Mouse (Mus musculus): ENCODE measurements at regions not wholly inside any gene's neighbourhood (a gene's known extent, or its start where the extent isn't known, plus 50 kb on each side); places are given as distances from the start of the nearest gene placed in this dataset.

DNA sequence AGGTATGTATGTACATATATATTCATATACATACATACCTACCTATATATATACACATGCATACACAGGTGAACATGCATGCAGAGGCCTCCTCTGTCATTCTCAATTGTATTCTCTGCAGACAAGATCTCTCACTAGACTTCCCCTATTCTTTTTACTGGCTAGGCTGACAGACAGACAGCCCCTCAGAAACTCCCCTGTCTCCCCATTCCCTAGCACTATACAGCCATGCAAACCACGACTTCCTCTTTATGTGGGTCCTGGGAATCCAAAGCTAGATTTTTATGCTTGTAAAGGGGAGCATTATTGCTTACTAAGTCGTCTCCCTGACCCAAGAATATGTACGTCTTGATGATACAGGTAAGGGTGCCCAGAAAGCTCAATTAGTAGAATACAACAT lies 86.9 kb downstream of the Fam124b start:
- Histone ChIP-seq H3K9me3 (no peaks in the 10 kb centered on the region), H3K36me3 (replicated peaks) (no peaks in the 10 kb centered on the region), H3K27ac (no peak overlapping the region), H3K27me3 (ENCODE audit: poor library complexity, severe bottlenecking) (no peaks in the 10 kb centered on the region), H3K4me3 (no peak overlapping the region), H3K4me1 (no peaks in the 10 kb centered on the region)
- no peak for DNase-seq (ENCODE audit: extremely low spot score, low spot score)
- 79% methylated on average over 3 of the region's 3 CpGs for WGBS

DNA sequence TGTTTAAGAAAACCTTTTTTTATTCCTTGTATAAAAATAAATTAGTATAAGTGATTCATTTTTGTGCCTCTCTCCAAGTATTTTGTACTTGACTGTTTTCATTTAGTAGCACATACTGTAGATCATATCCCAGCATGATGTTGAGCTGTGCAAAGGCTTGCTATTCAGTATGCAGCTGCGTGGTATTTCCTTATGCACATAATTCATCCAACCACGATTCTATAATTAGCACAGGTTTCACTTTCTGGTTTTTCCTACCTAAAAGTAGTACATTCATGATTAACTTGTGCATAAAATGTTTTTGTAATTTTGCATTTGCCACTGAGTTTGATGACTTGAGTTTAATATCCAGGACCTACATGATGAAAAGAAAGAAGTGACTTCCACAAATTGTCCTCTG lies 94.3 kb downstream of the Fam124b start:
- whole genome bisulfite sequencing: 89% methylated on average over 2 of the region's 2 CpGs

DNA sequence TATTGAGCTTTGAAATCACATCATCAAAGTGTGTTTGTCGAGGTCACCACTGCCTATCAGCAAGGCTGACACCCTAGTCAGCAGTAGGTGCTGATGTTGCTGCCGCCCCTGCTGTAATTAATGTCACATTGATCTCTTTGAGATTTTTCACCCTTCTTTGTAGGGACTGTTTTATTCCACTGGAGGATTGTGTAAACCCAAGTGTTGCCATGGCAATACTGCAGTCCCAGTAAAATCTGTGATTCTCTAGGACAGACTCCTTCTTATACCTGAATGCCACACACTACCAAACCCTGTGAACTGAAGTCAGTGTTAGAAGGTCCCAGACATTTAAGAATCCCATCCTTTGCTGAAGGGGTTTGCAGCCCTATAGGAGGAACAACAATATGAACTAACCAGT lies 102.4 kb downstream of the Fam124b start:
- WGBS: 76% methylated on average over 2 of the region's 2 CpGs
- no peak for DNase-seq (ENCODE audit: extremely low spot score, low spot score)
- Histone ChIP-seq H3K27ac (no peak overlapping the region), H3K9me3 (no peaks in the 10 kb centered on the region), H3K4me1 (no peaks in the 10 kb centered on the region), H3K27me3 (ENCODE audit: poor library complexity, severe bottlenecking) (no peaks in the 10 kb centered on the region), H3K4me3 (no peak overlapping the region), H3K36me3 (replicated peaks) (no peaks in the 10 kb centered on the region)

More for the DNA sequence above, 94.3 kb downstream of the Fam124b start:
- no peak overlapping the region for H3K4me3 ChIP-seq
- no peaks in the 10 kb centered on the region for H3K4me1 ChIP-seq
- no peaks in the 10 kb centered on the region for H3K36me3 ChIP-seq (replicated peaks)
- no peak for DNase-seq (ENCODE audit: extremely low spot score, low spot score)
- no peaks in the 10 kb centered on the region for H3K27me3 ChIP-seq (ENCODE audit: poor library complexity, severe bottlenecking)
- no peaks in the 10 kb centered on the region for H3K9me3 ChIP-seq
- H3K27ac ChIP-seq: no peak overlapping the region

DNA sequence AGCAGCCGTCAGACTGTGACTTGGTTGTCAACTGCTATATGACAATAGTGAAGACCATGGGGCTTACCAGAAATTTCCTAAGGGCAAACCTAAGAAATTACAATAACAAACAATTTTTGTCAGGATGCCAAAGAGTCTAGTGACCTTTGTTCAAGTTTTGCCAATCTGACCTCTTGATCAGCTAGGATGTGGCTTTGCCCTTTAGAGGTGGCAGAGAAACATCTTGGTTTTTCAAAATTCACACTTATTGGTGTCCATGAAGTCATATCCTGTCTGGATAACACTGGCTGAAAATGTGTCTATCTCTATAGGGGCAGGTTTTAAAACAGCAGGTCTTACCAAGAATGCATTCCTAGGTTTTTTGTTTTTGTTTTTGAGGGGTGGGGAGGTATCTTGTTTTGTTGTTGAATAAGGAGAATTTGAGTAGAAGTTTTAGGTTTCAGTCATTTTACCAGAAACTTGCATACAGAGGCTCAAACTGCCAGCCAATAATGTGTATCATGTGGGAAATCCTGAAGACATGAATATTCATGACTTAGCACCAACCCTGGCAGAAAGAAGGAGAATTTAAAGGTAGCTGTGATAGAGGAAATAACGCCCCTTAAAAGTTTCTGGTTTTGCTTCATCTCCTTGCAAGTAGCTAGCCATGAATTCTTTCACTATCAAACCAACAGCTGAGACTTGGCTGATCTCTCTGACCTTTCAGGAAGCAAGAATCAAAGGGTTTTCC lies 110.4 kb downstream of the Fam124b start:
- 84% methylated on average over 2 of the region's 2 CpGs for WGBS
- H3K27ac ChIP-seq: no peak overlapping the region

DNA sequence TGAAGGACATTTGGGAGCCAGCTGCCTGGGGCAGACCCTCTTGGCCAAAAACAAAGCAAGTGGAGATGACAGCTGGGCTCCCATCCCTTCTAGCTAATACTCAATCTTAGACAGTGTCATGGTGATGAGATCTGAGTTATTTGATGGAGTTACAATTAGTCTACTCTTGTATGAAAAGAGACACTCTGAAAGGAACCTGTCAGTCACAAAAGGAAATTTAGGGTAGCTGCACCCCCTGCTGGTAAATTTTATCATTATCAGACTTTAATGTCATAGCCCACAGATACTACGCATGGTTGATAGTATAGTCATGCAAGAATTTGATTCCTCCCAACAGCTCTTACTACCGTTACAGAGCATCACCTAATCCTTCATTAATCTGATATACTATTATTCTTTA lies 112.0 kb downstream of the Fam124b start:
- WGBS: 81% methylated on average over 2 of the region's 2 CpGs
- no peak for DNase-seq (ENCODE audit: extremely low spot score, low spot score)

More for the DNA sequence above, 110.4 kb downstream of the Fam124b start:
- no peak for DNase-seq (ENCODE audit: extremely low spot score, low spot score)
- H3K36me3 ChIP-seq (replicated peaks): no peaks in the 10 kb centered on the region
- H3K9me3 ChIP-seq: no peaks in the 10 kb centered on the region
- no peaks in the 10 kb centered on the region for H3K4me1 ChIP-seq
- H3K27me3 ChIP-seq (ENCODE audit: poor library complexity, severe bottlenecking): no peaks in the 10 kb centered on the region
- no peak overlapping the region for H3K4me3 ChIP-seq

DNA sequence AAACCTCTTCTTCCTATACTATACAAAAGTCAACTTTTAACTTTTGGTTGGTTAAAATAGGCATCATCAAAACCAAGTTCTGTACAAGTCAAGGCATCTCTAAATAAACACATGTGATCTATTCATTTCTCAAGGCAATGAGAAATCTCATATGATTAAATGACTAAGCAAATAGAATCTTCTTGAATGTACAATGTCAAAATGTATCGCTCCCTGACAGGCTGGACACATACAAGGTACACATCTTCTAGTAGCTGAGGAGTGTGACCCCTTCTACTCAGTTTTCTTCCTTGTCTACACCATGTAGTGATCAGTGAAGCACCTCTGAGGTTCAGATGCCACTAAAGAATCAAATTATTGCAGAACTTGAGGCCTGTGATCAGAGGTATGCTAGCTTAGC lies 120.0 kb downstream of the Fam124b start:
- no peak overlapping the region for H3K27ac ChIP-seq
- no peaks in the 10 kb centered on the region for H3K27me3 ChIP-seq (ENCODE audit: poor library complexity, severe bottlenecking)
- H3K9me3 ChIP-seq: no peaks in the 10 kb centered on the region
- H3K4me3 ChIP-seq: no peak overlapping the region
- H3K36me3 ChIP-seq (replicated peaks): no peaks in the 10 kb centered on the region
- H3K4me1 ChIP-seq: no peaks in the 10 kb centered on the region
- 94% methylated on average over 1 of the region's 1 CpGs for WGBS
- no peak for DNase-seq (ENCODE audit: extremely low spot score, low spot score)

More for the DNA sequence above, 112.0 kb downstream of the Fam124b start:
- H3K4me1 ChIP-seq: no peaks in the 10 kb centered on the region
- no peaks in the 10 kb centered on the region for H3K27me3 ChIP-seq (ENCODE audit: poor library complexity, severe bottlenecking)
- no peak overlapping the region for H3K4me3 ChIP-seq
- no peak overlapping the region for H3K27ac ChIP-seq
- H3K9me3 ChIP-seq: no peaks in the 10 kb centered on the region
- H3K36me3 ChIP-seq (replicated peaks): no peaks in the 10 kb centered on the region

DNA sequence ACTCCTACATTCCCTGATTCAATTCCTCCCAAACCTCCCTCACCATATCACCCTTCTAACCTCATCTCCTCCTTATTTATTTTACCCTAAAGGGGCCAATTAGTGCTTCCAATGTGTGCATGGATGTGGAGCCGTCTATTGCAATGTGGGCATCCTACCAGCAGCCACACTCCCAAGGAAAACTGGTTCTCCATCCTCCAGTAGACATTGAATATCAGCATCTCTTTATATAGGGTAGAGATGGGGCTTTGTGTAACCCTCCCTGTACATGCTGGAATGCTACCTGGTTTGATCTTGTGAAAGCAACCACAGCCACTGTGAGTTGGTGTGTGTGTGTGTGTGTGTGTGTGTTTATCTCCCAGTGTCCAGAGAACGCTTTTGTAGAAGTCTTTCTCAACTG lies 126.5 kb downstream of the Fam124b start:
- 82% methylated on average over 2 of the region's 2 CpGs for WGBS
- Histone ChIP-seq H3K27ac (no peak overlapping the region), H3K9me3 (no peaks in the 10 kb centered on the region), H3K27me3 (ENCODE audit: poor library complexity, severe bottlenecking) (no peaks in the 10 kb centered on the region), H3K4me3 (no peak overlapping the region), H3K36me3 (replicated peaks) (no peaks in the 10 kb centered on the region), H3K4me1 (no peaks in the 10 kb centered on the region)
- no peak for DNase-seq (ENCODE audit: extremely low spot score, low spot score)

DNA sequence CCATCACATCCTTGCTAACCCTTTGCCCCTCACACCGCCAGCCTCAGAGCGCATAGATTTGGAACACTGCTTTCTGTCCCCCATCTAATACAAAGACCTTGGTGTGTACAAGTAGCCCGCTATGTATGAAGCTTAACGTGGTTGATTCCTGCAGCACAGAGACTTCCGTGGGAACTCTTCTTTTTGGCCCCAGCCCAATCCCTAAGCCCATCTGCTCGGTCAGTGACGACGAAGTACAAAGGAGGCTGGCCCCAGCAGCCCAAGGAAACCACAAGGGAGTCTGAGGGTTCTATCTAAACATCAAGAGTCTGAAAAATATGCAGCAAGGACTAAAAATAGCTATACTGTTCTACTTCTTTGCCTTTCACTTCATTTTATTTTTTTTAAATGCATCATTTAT lies 126.9 kb downstream of the Fam124b start:
- Histone ChIP-seq H3K9me3 (no peaks in the 10 kb centered on the region), H3K4me1 (no peaks in the 10 kb centered on the region), H3K27ac (no peak overlapping the region), H3K27me3 (ENCODE audit: poor library complexity, severe bottlenecking) (no peaks in the 10 kb centered on the region), H3K4me3 (no peak overlapping the region), H3K36me3 (replicated peaks) (no peaks in the 10 kb centered on the region)
- DNase-seq (ENCODE audit: extremely low spot score, low spot score): no peak
- 88% methylated on average over 8 of the region's 8 CpGs for WGBS

DNA sequence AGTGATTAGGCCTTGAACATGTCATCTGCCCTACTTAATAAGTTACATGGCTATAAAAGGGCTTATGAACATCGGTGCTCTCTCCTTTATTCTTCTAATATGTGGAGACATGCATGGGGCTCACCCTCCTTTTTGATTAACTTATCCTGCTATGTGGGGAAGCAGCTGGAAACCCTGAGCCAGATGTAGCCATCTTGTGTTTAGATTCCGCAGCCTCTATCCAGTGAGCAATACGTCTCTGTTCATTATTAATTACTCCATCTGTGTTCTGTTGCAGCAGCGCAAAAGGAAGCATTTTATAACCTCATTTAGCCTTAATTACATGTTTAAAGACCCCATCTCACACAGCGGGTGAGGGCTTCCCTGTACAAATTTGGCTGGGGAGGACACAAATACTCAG lies 129.6 kb downstream of the Fam124b start:
- 90% methylated on average over 5 of the region's 5 CpGs for WGBS
- Histone ChIP-seq H3K9me3 (no peaks in the 10 kb centered on the region), H3K36me3 (replicated peaks) (no peaks in the 10 kb centered on the region), H3K27me3 (ENCODE audit: poor library complexity, severe bottlenecking) (no peaks in the 10 kb centered on the region), H3K4me1 (no peaks in the 10 kb centered on the region), H3K4me3 (no peak overlapping the region), H3K27ac (no peak overlapping the region)
- no peak for DNase-seq (ENCODE audit: extremely low spot score, low spot score)

DNA sequence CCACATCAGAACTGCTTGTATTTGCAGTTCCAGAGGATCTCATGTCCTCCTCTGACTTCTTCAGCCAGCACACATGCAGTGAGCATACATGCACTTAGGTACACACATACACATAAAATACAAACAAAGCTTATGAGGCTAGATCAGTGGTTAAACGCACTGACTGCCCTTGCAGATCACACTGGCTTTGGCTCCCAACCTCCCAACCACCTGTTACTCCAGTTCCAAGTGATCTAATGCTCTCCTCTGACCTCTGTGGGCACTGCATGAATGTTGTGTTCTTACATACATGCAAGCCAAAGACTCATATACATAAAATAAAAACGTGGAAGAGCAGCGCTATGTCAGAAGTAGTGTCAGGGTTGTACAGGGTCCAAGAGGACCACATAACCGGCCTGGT lies 141.9 kb downstream of the Fam124b start:
- Histone ChIP-seq H3K27ac (no peak overlapping the region), H3K36me3 (replicated peaks) (no peaks in the 10 kb centered on the region), H3K4me3 (no peak overlapping the region), H3K4me1 (no peaks in the 10 kb centered on the region), H3K27me3 (ENCODE audit: poor library complexity, severe bottlenecking) (no peaks in the 10 kb centered on the region), H3K9me3 (no peaks in the 10 kb centered on the region)
- 88% methylated on average over 4 of the region's 4 CpGs for WGBS
- no peak for DNase-seq (ENCODE audit: extremely low spot score, low spot score)

DNA sequence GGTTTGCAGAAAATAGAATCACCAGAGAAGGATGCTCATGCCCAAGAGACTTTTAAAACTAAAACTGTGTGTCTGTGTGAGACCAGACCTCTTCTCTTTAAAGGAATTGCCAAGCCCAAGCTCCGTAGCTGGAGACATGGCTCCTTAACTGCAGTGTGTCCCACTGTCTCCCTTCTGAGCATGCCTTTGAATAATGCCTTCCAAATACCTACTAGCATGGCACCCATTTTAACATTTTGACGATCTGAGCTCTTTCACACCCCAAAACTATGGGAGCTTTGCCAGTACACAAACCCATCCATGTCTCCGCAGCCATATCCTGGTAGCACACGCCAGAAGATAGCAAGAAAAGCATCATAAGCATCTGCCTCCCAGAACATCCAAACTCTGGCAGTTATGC lies 143.9 kb downstream of the Fam124b start:
- Histone ChIP-seq H3K9me3 (no peaks in the 10 kb centered on the region), H3K27me3 (ENCODE audit: poor library complexity, severe bottlenecking) (no peaks in the 10 kb centered on the region), H3K36me3 (replicated peaks) (no peaks in the 10 kb centered on the region), H3K4me3 (no peak overlapping the region), H3K4me1 (no peaks in the 10 kb centered on the region), H3K27ac (no peak overlapping the region)
- WGBS: 91% methylated on average over 4 of the region's 4 CpGs
- DNase-seq (ENCODE audit: extremely low spot score, low spot score): no peak

DNA sequence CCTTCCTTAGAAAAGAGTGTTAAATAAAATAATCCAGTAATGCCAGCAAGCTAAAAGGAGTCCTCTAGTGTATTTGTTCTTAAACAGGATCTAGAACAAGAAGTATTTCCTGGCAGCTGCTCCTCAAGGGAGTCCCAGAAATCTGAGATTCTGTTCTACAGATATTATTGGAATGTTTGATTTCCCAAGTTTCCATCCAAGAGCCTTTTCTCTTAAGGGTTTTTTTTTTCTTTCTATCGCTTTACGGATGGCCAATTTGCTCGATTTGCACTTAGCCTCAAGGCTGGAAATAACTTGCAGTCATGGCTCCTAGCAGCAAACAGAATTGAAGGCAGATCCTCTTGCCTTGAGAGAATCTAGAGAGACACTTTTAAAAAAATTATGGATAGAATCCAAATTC lies 144.3 kb downstream of the Fam124b start:
- DNase-seq (ENCODE audit: extremely low spot score, low spot score): no peak
- Histone ChIP-seq H3K4me3 (no peak overlapping the region), H3K9me3 (no peaks in the 10 kb centered on the region), H3K27me3 (ENCODE audit: poor library complexity, severe bottlenecking) (no peaks in the 10 kb centered on the region), H3K27ac (no peak overlapping the region), H3K4me1 (no peaks in the 10 kb centered on the region), H3K36me3 (replicated peaks) (no peaks in the 10 kb centered on the region)
- 88% methylated on average over 3 of the region's 3 CpGs for WGBS

DNA sequence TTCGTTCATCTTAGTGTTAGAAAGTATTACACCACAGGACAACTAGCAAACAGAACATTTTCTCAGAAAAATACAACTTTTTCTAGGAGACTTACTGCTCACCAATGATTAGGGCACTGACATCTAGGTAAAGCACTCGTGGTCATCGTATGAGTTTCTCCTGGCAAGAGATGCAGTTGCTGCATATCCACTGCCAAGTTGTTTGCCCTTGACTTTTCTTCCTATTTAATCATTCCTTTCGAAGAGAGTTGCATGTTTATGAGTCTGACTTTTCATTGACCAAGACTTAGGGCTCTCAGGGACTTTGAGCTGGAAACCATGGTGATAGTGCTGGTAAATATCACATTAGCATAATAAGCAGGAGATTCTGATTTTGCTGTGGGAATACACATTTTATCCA lies 149.1 kb downstream of the Fam124b start:
- Histone ChIP-seq H3K36me3 (replicated peaks) (no peaks in the 10 kb centered on the region), H3K4me3 (no peak overlapping the region), H3K4me1 (no peaks in the 10 kb centered on the region), H3K27me3 (ENCODE audit: poor library complexity, severe bottlenecking) (no peaks in the 10 kb centered on the region), H3K27ac (no peak overlapping the region), H3K9me3 (no peaks in the 10 kb centered on the region)
- 88% methylated on average over 4 of the region's 4 CpGs for WGBS
- no peak for DNase-seq (ENCODE audit: extremely low spot score, low spot score)

DNA sequence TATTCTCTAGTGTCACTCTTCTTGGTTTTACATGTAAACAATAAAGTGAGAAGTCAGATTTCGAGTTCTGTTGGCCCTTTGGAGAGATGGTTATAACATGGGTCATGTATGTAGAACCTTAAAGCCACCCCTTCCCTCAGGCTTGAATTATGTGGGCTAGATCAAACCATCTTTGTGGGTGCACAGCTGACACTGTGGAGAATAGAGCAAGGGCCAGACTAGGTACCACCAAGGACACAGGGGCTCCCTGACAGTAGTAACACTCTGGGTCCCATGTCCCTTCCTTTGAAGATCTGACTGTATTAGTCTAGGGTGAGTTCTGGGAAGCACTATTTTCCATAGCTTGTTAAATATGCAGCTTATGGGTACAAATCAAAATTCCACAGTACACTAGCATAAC lies 156.2 kb downstream of the Fam124b start:
- no peak overlapping the region for H3K4me3 ChIP-seq
- 65% methylated on average over 1 of the region's 1 CpGs for WGBS
- no peak for DNase-seq (ENCODE audit: extremely low spot score, low spot score)
- no peak overlapping the region for H3K27ac ChIP-seq
- H3K9me3 ChIP-seq: no peaks in the 10 kb centered on the region
- no peaks in the 10 kb centered on the region for H3K27me3 ChIP-seq (ENCODE audit: poor library complexity, severe bottlenecking)
- H3K4me1 ChIP-seq: peaks cover 9% of the 10 kb centered on the region; the same call in 1 of the 2 replicates
- H3K36me3 ChIP-seq (replicated peaks): no peaks in the 10 kb centered on the region
